In genomic region chr10:117195748-117196147, GRCm38 (mm10) we compare ENCODE assay signal across 32 mouse cellular contexts. TPM values are rescaled to one million over a fixed set of nuclear protein-coding genes. Genes with fewer than 3 reads are reported as not detected.
DNase-seq lines count a peak whose midpoint lies in the region; ATAC-seq and TF ChIP-seq lines count a peak whose summit lies in the region.
"Had no signal": no experiment of that assay in that cellular context is flagged by ENCODE, and none has a peak within 500 bp of the region (broad histone marks: within the 10 kb centered on the region; RNA-seq: fewer than 3 reads in every experiment).

No protein-coding gene starts in this region.

- no peaks in the 10 kb centered on the region for H3K36me3 ChIP-seq in liver, postnatal 0 days (replicated peaks; ENCODE audit: insufficient read depth, low read length)
- no peaks in the 10 kb centered on the region for H3K36me3 ChIP-seq in CH12.LX (replicated peaks in 1 of 2; ENCODE audit: control insufficient read depth in 1 of 2, insufficient read depth in 1 of 2, low read length in 1 of 2)
- no peaks in the 10 kb centered on the region for H3K36me3 ChIP-seq in ES-E14 (ENCODE audit: control insufficient read depth, insufficient read depth, low read length, poor library complexity, severe bottlenecking)
- H3K36me3 ChIP-seq: embryonic facial prominence, embryonic 12.5 days; embryonic facial prominence, embryonic 15.5 days; forebrain, embryonic 15.5 days; G1E; heart, embryonic 10.5 days; heart, embryonic 13.5 days; hindbrain, embryonic 15.5 days had no signal

- H3K9ac ChIP-seq in liver, postnatal 0 days (replicated peaks), result no peak overlapping the region
- no peak overlapping the region for H3K9ac ChIP-seq in CH12.LX (ENCODE audit: insufficient read depth, low read depth)
- H3K9ac ChIP-seq in ES-E14 (ENCODE audit: insufficient read depth, low read depth, low read length, poor library complexity, severe bottlenecking), result no peak overlapping the region
- H3K9ac ChIP-seq: embryonic facial prominence, embryonic 12.5 days; embryonic facial prominence, embryonic 15.5 days; forebrain, embryonic 15.5 days; heart, embryonic 13.5 days; hindbrain, embryonic 15.5 days had no signal

- no peak overlapping the region for H3K4me3 ChIP-seq in liver, postnatal 0 days (ENCODE audit: low read depth, low read length)
- H3K4me3 ChIP-seq in CH12.LX (replicated peaks in 1 of 3; ENCODE audit: low read depth in 2 of 3, low read length in 2 of 3, poor library complexity in 1 of 3), result no peak overlapping the region
- peak overlapping the region in 1 of 2 experiments; percentile 59; a peak in 2 of 4 replicates for H3K4me3 ChIP-seq in ES-E14 (ENCODE audit: insufficient read depth in 1 of 2, low read depth in 1 of 2, low read length in 2 of 2, poor library complexity in 1 of 2, severe bottlenecking in 1 of 2)
- H3K4me3 ChIP-seq: embryonic facial prominence, embryonic 12.5 days; embryonic facial prominence, embryonic 15.5 days; forebrain, embryonic 15.5 days; heart, adult 2 months; heart, embryonic 10.5 days; heart, embryonic 13.5 days; hindbrain, embryonic 15.5 days had no signal

- no peaks in the 10 kb centered on the region for H3K27me3 ChIP-seq in liver, postnatal 0 days (ENCODE audit: insufficient read depth, low read length)
- H3K27me3 ChIP-seq in CH12.LX (replicated peaks), result no peaks in the 10 kb centered on the region
- H3K27me3 ChIP-seq: embryonic facial prominence, embryonic 12.5 days; embryonic facial prominence, embryonic 15.5 days; forebrain, embryonic 15.5 days; heart, embryonic 13.5 days; hindbrain, embryonic 15.5 days had no signal

- H3K79me2 ChIP-seq in CH12.LX (replicated peaks; ENCODE audit: control insufficient read depth, extremely low read depth, insufficient read depth, poor library complexity, severe bottlenecking), result no peaks in the 10 kb centered on the region

- H3K27ac ChIP-seq in liver, postnatal 0 days (ENCODE audit: low read depth), result no peak overlapping the region
- no peak overlapping the region for H3K27ac ChIP-seq in CH12.LX (ENCODE audit: insufficient read depth, low read depth)
- no peak overlapping the region for H3K27ac ChIP-seq in ES-E14 (ENCODE audit: insufficient read depth, low read depth, low read length, poor library complexity, severe bottlenecking)
- H3K27ac ChIP-seq: embryonic facial prominence, embryonic 12.5 days; embryonic facial prominence, embryonic 15.5 days; forebrain, embryonic 15.5 days; heart, adult 2 months; heart, embryonic 10.5 days; heart, embryonic 13.5 days; hindbrain, embryonic 15.5 days had no signal

- no peaks in the 10 kb centered on the region for H3K9me3 ChIP-seq in liver, postnatal 0 days (ENCODE audit: low read length)
- H3K9me3 ChIP-seq in CH12.LX (replicated peaks; ENCODE audit: low read length) (no peaks in the 10 kb centered on the region), ES-E14 (ENCODE audit: control insufficient read depth, insufficient read depth, low read depth, low read length) (no peaks in the 10 kb centered on the region)
- H3K9me3 ChIP-seq: embryonic facial prominence, embryonic 12.5 days; embryonic facial prominence, embryonic 15.5 days; forebrain, embryonic 15.5 days; G1E; heart, embryonic 10.5 days; heart, embryonic 13.5 days; hindbrain, embryonic 15.5 days had no signal

- no peak for TF ChIP-seq CTCF in liver, postnatal 0 days (IDR thresholded peaks at IDR 0.05; ENCODE audit: low read depth)
- no peak for TF ChIP-seq CTCF in CH12.LX (conservative IDR thresholded peaks at IDR 0.05 in 1 of 2, IDR thresholded peaks at IDR 0.05 in 1 of 2; ENCODE audit: low read depth in 2 of 2, low read length in 2 of 2)

- H3K4me1 ChIP-seq in liver, postnatal 0 days (ENCODE audit: insufficient read depth), result peaks cover 5% of the 10 kb centered on the region; the same call in 1 of the 2 replicates
- H3K4me1 ChIP-seq in CH12.LX (ENCODE audit: control insufficient read depth in 1 of 2, insufficient read depth in 2 of 2) (no peaks in the 10 kb centered on the region), ES-E14 (ENCODE audit: control insufficient read depth in 2 of 2, insufficient read depth in 2 of 2, low read length in 2 of 2, poor library complexity in 1 of 2) (peaks cover 0 to 3% of the 10 kb centered on the region in 2 experiments; a peak in 1 of 4 replicates)
- H3K4me1 ChIP-seq: forebrain, embryonic 15.5 days; hindbrain, embryonic 15.5 days had no signal

- H3K4me2 ChIP-seq in liver, postnatal 0 days (ENCODE audit: low read depth, low read length), result no peak overlapping the region
- H3K4me2 ChIP-seq in CH12.LX (ENCODE audit: insufficient read depth, low read depth, poor library complexity, severe bottlenecking), result no peak overlapping the region
- H3K4me2 ChIP-seq: embryonic facial prominence, embryonic 12.5 days; embryonic facial prominence, embryonic 15.5 days; forebrain, embryonic 15.5 days; heart, embryonic 13.5 days; hindbrain, embryonic 15.5 days had no signal

- dilution Hi-C loops in CH12.LX (cut with MboI; ENCODE audit: extremely low pct_ligation_motif_present, extremely low pct_unique_long_range_greater_than_20kb, low sequenced_read_pairs), result no loop called here

- TF ChIP-seq POLR2A in CH12.LX (IDR thresholded peaks at IDR 0.05; ENCODE audit: low read depth, low read length), result no peak

- TF ChIP-seq RAD21 in CH12.LX (IDR thresholded peaks at IDR 0.05; ENCODE audit: low read depth, low read length), result no peak

- peak; percentile 36; the same call in 1 of the 2 replicates for ATAC-seq in liver, postnatal 0 days
- ATAC-seq: forebrain, embryonic 15.5 days had no signal

- 81% methylated on average over 4 of the region's 4 CpGs for WGBS in liver, postnatal 0 days (ENCODE audit: insufficient replicate concordance)

- DNase-seq in liver, postnatal 0 days, result no peak
- DNase-seq in liver (no peak), CH12.LX (ENCODE audit: extremely low read depth) (no peak), ES-E14 (ENCODE audit: low read depth, low spot score) (no peak), ZHBTc4 (ENCODE audit: low read depth, low spot score) (peak; percentile 35)
- DNase-seq in kidney, adult 9 months, result no peak
- DNase-seq in adrenal gland, postnatal 25 days, result no peak
- DNase-seq: adrenal gland, postnatal 10 days; cerebellum, adult 11 months; cerebellum, adult 2 months; cerebellum, adult 9-11 months; cerebellum, postnatal 25 days; gastrocnemius, postnatal 36 days; heart, adult 2 months; heart, postnatal 14 days; heart, postnatal 4 days had no signal

- in situ Hi-C loops in CH12.LX (cut with MboI; ENCODE audit: low pct_ligation_motif_present, low pct_unique_long_range_greater_than_20kb, low sequenced_read_pairs), result no loop called here
- in situ Hi-C loops in ES-E14 (cut with MboI; ENCODE audit: low sequenced_read_pairs in 2 of 2, unreplicated experiment in 2 of 2), result no loop called here

- TF ChIP-seq EP300 in liver, postnatal 0 days (IDR thresholded peaks at IDR 0.05; ENCODE audit: low read depth), result no peak
- TF ChIP-seq EP300 in CH12.LX (IDR thresholded peaks at IDR 0.05; ENCODE audit: low read length), result no peak

TF ChIP-seq in CH12.LX, 34 proteins besides CTCF, POLR2A, EP300 and RAD21:
- TF ChIP-seq NELFE (IDR thresholded peaks at IDR 0.05; ENCODE audit: low read depth, low read length), result no peak
- no peak for TF ChIP-seq JUND (conservative IDR thresholded peaks at IDR 0.05; ENCODE audit: low read depth, low read length)
- peak; percentile 39; the same call in 1 of the 2 replicates for TF ChIP-seq ZNF384 (IDR thresholded peaks at IDR 0.05; ENCODE audit: low read depth, low read length)
- TF ChIP-seq HCFC1 (IDR thresholded peaks at IDR 0.05; ENCODE audit: low read depth, low read length), result 0 out of 2 replicates have a peak, but pooled peaks have one; percentile 13
- TF ChIP-seq CHD1 (IDR thresholded peaks at IDR 0.05; ENCODE audit: low read depth, low read length), result no peak

TF ChIP-seq in ES-E14, 5 proteins besides CTCF, POLR2A, EP300 and RAD21:
- no peak for TF ChIP-seq MAFK (IDR thresholded peaks at IDR 0.05; ENCODE audit: insufficient read depth, low read depth, low read length)
- peak; percentile 92 for TF ChIP-seq ZNF384 (IDR thresholded peaks at IDR 0.05; ENCODE audit: low read depth, low read length)

RNA-seq across cellular contexts. Expression of gene Yeats4, which starts 28.6 kb away (rescaled TPM):
- 31.2 and 32.2 TPM in 2 replicates for polyA plus RNA-seq in liver, postnatal 0 days (2015; fragmentation: Nextera tagmentation; extraction: Ambion mirVana)
- total RNA-seq in CH12.LX (2012; rRNA removed) (50.3 and 54.4 TPM in 2 replicates), CH12.LX (2014; rRNA removed) (109 and 110 TPM in 2 replicates), ES-E14 (2012; rRNA removed) (39.7 and 47.3 TPM in 2 replicates)
- polyA plus RNA-seq in CH12.LX (2012; ENCODE audit: insufficient read length, low read depth), result 123 and 133 TPM in 2 replicates
- 42.6 and 51.7 TPM in 2 replicates for total RNA-seq in adrenal gland, postnatal 25 days (2021)

RNA-seq across cellular contexts. Expression of gene 9530003J23Rik, which starts 42.8 kb away (rescaled TPM):
- not detected in 2 replicates for polyA plus RNA-seq in liver, postnatal 0 days (2015; fragmentation: Nextera tagmentation; extraction: Ambion mirVana)
- not detected in 2 replicates for total RNA-seq in CH12.LX (2012; rRNA removed)
- total RNA-seq in CH12.LX (2014; rRNA removed), result not detected in 2 replicates
- polyA plus RNA-seq in CH12.LX (2012; ENCODE audit: insufficient read length, low read depth), result not detected in 2 replicates
- total RNA-seq in ES-E14 (2012; rRNA removed), result not detected in 2 replicates
- not detected in 2 replicates for total RNA-seq in adrenal gland, postnatal 25 days (2021)
- total RNA-seq: adrenal gland, adult 18-20 months; adrenal gland, postnatal 10 days; adrenal gland, postnatal 4 days; common myeloid progenitor, adult 5-6 weeks; gastrocnemius, adult 8-10 months; gastrocnemius, postnatal 36 days; granulocyte monocyte progenitor cell, adult 5-6 weeks; heart, adult 2 months; heart, postnatal 14 days; heart, postnatal 4 days had no signal
- polyA plus RNA-seq: cerebellum, adult 2 months; embryonic facial prominence, embryonic 12.5 days; embryonic facial prominence, embryonic 15.5 days; forebrain, embryonic 11.5 days; forebrain, embryonic 15.5 days; G1E; heart, adult 2 months; heart, embryonic 10.5 days; heart, embryonic 13.5 days; heart, embryonic 16.5 days; hindbrain, embryonic 11.5 days; hindbrain, embryonic 15.5 days; intestine, embryonic 14.5 days had no signal

RNA-seq across cellular contexts. Expression of gene Frs2, which starts 47.4 kb away (rescaled TPM):
- polyA plus RNA-seq in liver, postnatal 0 days (2015; fragmentation: Nextera tagmentation; extraction: Ambion mirVana), result 7.7 and 8.0 TPM in 2 replicates
- total RNA-seq in CH12.LX (2012; rRNA removed) (5.6 and 5.7 TPM in 2 replicates), CH12.LX (2014; rRNA removed) (3.8 and 4.3 TPM in 2 replicates), ES-E14 (2012; rRNA removed) (11.7 and 17.3 TPM in 2 replicates)
- polyA plus RNA-seq in CH12.LX (2012; ENCODE audit: insufficient read length, low read depth), result 10.3 and 10.4 TPM in 2 replicates
- total RNA-seq in adrenal gland, postnatal 25 days (2021), result 29.0 and 29.5 TPM in 2 replicates
